Mouse (Mus musculus) liver, adult 2 months (tissue): ENCODE results near the gene Cldn11. TPM values are rescaled to one million over a fixed set of nuclear protein-coding genes. Genes with fewer than 3 reads are reported as not detected.

Experiments used
- DNase-seq: peaks from one replicate; pipeline ENCODE4 v3.0.0-alpha.2; 2011; ENCODE audit warnings: low read depth, low spot score; ENCODE audit errors: extremely low read depth
- H3K27ac ChIP-seq: fragments of 200-500 bp; replicated peaks from 2 replicates; pipeline ENCODE4 v1.5.1; 2012; ENCODE audit warnings: low read depth, mild to moderate bottlenecking, control low read depth, inconsistent platforms, low read length; ENCODE audit not compliant: insufficient read depth
- H3K27me3 ChIP-seq: fragments of 200-500 bp; 2 replicates; pipeline ENCODE4 v1.6.1; 2012; ENCODE audit warnings: mild to moderate bottlenecking, moderate library complexity, low read length, inconsistent platforms; ENCODE audit not compliant: control insufficient read depth, insufficient read depth
- H3K36me3 ChIP-seq: fragments of 200-500 bp; 2 replicates; pipeline ENCODE4 v1.6.1; 2012; ENCODE audit warnings: low read length, inconsistent platforms; ENCODE audit not compliant: control insufficient read depth, insufficient read depth
- H3K4me1 ChIP-seq: fragments of 200-500 bp; 2 replicates; pipeline ENCODE4 v1.6.1; 2011; ENCODE audit warnings: low read length; ENCODE audit not compliant: control insufficient read depth, insufficient read depth
- H3K4me3 ChIP-seq: fragments of 200-500 bp; 2 replicates; pipeline ENCODE4 v1.5.1; 2011; ENCODE audit warnings: low read depth, mild to moderate bottlenecking, control low read depth, low read length, moderate library complexity; ENCODE audit not compliant: insufficient read depth
- H3K79me2 ChIP-seq: fragments of 200-500 bp; 2 replicates; pipeline ENCODE4 v1.6.1; 2012; ENCODE audit warnings: inconsistent platforms, mild to moderate bottlenecking, low read length, moderate library complexity; ENCODE audit not compliant: control insufficient read depth, insufficient read depth
- H3K9ac ChIP-seq: fragments of 200-500 bp; 2 replicates; pipeline ENCODE4 v1.6.1; 2012; ENCODE audit warnings: low read depth, mild to moderate bottlenecking, control low read depth, inconsistent platforms, low read length
- CTCF ChIP-seq: fragments of 200-500 bp; IDR thresholded peaks from 2 replicates; pipeline ENCODE4 v1.5.1; 2011; ENCODE audit warnings: low read depth, low read length, control low read depth
- POLR2A ChIP-seq: fragments of 200-500 bp; IDR thresholded peaks from 2 replicates; pipeline ENCODE4 v1.6.1; 2011; ENCODE audit warnings: low read length, control low read depth; ENCODE audit not compliant: insufficient read depth; ENCODE audit errors: extremely low read depth
- WGBS: fragments of 180-500 bp; shearing (Covaris S2); methylation state at CpG from one replicate; pipeline ENCODE4 v1.1.7; 2018; 5-methylcytosine and 5-hydroxymethylcytosine counted together
- polyA plus RNA-seq: library from polyadenylated mRNA; depleted of rRNA; stranded (reverse); fragments of >200 nt; gene quantifications from 2 replicates; pipeline ENCODE4 v1.2.3, GENCODE M21; 2012; rRNA removed
- total RNA-seq: library from RNA; depleted of rRNA; stranded (reverse); fragments of >200 nt; gene quantifications from 2 replicates; pipeline ENCODE4 v1.2.3, GENCODE M21; 2014; rRNA removed

Cldn11 gene
- total and polyA plus RNA-seq, 2 experiments: 0.09 TPM; not detected in 1

DNA sequence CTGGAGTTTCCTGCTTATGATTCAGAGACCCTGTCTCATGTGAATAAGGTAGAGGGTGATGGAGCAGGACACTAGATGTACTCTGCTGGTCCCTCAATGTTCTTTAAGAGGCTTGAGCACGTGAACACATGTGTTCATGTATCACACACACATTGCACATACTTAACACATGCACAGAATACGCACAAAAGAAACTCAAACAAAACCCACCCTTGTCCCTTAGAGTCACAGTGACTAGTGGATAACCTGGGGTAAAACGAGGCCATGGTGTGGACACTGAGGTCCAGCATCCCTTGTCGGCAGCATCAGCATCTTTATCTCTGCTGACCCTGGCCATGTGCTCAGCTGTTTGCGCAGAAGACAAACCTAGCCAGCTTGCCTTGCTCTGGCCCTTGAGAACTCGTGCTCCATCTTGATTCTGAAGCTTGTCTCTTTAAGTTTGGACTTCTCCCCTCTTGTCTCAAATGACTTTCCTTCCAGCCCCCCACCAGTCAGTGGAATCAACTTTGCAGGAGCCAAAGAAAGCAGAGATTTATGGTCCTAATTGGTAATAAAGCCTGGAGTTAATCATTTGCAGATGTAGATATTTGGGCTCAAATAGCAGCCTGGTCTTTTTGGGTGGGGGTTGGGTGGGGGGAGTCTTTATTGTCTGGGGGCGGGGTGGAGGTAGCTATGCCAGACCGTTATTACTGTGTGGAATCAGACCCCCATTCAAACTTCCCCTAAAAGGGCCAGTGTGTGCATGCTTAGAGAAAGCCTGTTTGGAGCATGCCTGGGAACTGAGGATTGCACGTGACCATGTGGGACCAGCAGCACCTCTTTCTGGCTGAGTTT lies 62.7 kb downstream of the Cldn11 start:
- no peaks in the 10 kb centered on the region for H3K79me2 ChIP-seq
- TF ChIP-seq POLR2A: no peak
- TF ChIP-seq CTCF: no peak
- H3K4me3 ChIP-seq: no peak overlapping the region
- H3K36me3 ChIP-seq: no peaks in the 10 kb centered on the region
- no peak for DNase-seq
- H3K9ac ChIP-seq: no peak overlapping the region
- H3K27ac ChIP-seq: no peak overlapping the region
- no peaks in the 10 kb centered on the region for H3K27me3 ChIP-seq
- no peaks in the 10 kb centered on the region for H3K4me1 ChIP-seq
- WGBS: 46% methylated on average over 9 of the region's 9 CpGs

DNA sequence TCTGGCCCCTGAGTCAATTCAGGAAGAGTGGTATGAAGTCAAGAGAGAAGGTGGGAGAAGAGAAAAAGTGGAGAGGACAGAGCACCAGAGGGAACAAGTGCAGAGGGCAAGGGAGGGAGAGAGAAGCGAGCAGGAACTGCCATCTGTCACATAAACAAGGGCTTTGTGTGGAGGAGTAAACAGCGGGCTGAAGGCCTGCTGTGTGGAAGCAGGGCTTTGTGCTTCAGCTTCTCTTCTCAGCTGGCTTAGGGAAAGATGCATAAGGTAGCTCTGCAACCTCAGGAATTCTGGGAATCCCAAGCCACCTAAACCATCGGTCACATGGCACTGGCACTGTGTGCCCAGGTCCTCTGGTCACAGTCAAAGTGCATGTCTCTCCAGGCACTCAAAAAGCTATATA lies 64.1 kb downstream of the Cldn11 start:
- DNase-seq: no peak
- H3K4me3 ChIP-seq: no peak overlapping the region
- no peak overlapping the region for H3K27ac ChIP-seq
- no peaks in the 10 kb centered on the region for H3K36me3 ChIP-seq
- no peaks in the 10 kb centered on the region for H3K4me1 ChIP-seq
- 43% methylated on average over 3 of the region's 3 CpGs for WGBS
- no peak for TF ChIP-seq POLR2A
- no peak for TF ChIP-seq CTCF
- no peak overlapping the region for H3K9ac ChIP-seq
- H3K27me3 ChIP-seq: no peaks in the 10 kb centered on the region
- H3K79me2 ChIP-seq: no peaks in the 10 kb centered on the region

Other genes starting within 250 kb of the Cldn11 start
- 13.3 and 14.3 TPM in 2 replicates for gene Phc3, start 180.5 kb upstream of the Cldn11 start, total RNA-seq
- 6.7 and 9.8 TPM in 2 replicates for gene Phc3, start 180.5 kb upstream of the Cldn11 start, polyA plus RNA-seq
- gene Prkci, start 154.2 kb upstream of the Cldn11 start, total RNA-seq: 11.3 and 11.6 TPM in 2 replicates
- 4.4 and 4.9 TPM in 2 replicates for gene Prkci, start 154.2 kb upstream of the Cldn11 start, polyA plus RNA-seq
- 5.8 and 6.9 TPM in 2 replicates for gene Skil, start 54.9 kb upstream of the Cldn11 start, total RNA-seq
- 1.7 and 2.0 TPM in 2 replicates for gene Skil, start 54.9 kb upstream of the Cldn11 start, polyA plus RNA-seq
- gene Slc7a14, start 160.5 kb downstream of the Cldn11 start, total RNA-seq: under 0.01 TPM in 1 of 2 replicates, not detected in the other
- not detected in 2 replicates for gene Slc7a14, start 160.5 kb downstream of the Cldn11 start, polyA plus RNA-seq